ENCODE assay signal across 34 mouse cellular contexts in the genomic region with DNA sequence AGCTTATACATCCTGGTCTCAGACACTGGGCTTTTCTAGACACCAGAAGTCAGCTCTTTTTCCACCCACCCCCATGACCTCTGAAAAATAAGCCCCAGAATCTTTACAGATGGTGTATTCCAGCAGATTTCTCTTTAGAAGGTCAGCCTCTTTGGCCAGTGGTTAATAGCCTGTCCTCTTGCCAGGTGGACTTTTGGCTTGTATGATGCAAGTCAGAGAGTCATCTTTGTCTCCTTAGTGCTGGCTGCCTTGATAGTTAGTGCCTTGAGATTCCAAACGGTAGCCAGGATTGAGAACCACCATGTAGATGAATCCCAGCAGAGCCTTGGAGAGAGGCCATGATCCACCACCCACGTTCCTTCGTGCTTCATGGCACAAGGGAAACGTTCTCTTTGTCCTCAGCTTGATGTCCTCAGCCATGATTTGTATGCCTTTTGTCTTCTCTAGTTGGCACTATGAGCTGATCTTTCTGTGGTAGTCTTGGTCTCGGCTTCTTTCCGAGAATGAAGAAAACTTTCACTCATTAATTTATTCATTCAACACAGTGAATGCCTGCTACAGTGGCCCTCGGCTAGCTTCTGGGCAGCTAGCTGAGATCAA. TPM values are rescaled to one million over a fixed set of nuclear protein-coding genes. Genes with fewer than 3 reads are reported as not detected.
DNase-seq lines count a peak whose midpoint lies in the region; ATAC-seq lines count a peak whose summit lies in the region.
"Had no signal": no experiment of that assay in that cellular context is flagged by ENCODE, and none has a peak within 500 bp of the region (broad histone marks: within the 10 kb centered on the region; RNA-seq: fewer than 3 reads in every experiment).

No protein-coding gene starts in this region.

- H3K27ac ChIP-seq in kidney, embryonic 16.5 days (ENCODE audit: low read length), result no peak overlapping the region
- H3K27ac ChIP-seq: embryonic facial prominence, embryonic 12.5 days; heart, adult 2 months; heart, embryonic 13.5 days; hindbrain, embryonic 14.5 days; kidney, postnatal 0 days; limb, embryonic 13.5 days; liver, embryonic 13.5 days; macrophage; midbrain, embryonic 13.5 days; neural tube, embryonic 15.5 days had no signal

- H3K9me3 ChIP-seq in kidney, embryonic 16.5 days (ENCODE audit: low read length), result no peaks in the 10 kb centered on the region
- H3K9me3 ChIP-seq: embryonic facial prominence, embryonic 12.5 days; limb, embryonic 13.5 days; liver, embryonic 13.5 days; midbrain, embryonic 13.5 days; neural tube, embryonic 15.5 days had no signal

- H3K9ac ChIP-seq in kidney, embryonic 16.5 days (replicated peaks; ENCODE audit: low read length), result no peak overlapping the region
- H3K9ac ChIP-seq: embryonic facial prominence, embryonic 12.5 days; heart, embryonic 13.5 days; hindbrain, embryonic 14.5 days; limb, embryonic 13.5 days; liver, embryonic 13.5 days; midbrain, embryonic 13.5 days; neural tube, embryonic 15.5 days had no signal

- no peak overlapping the region for H3K4me3 ChIP-seq in kidney, embryonic 16.5 days (ENCODE audit: low read length)
- H3K4me3 ChIP-seq: embryonic facial prominence, embryonic 12.5 days; heart, adult 2 months; heart, embryonic 13.5 days; limb, embryonic 13.5 days; liver, embryonic 13.5 days; midbrain, embryonic 13.5 days; neural tube, embryonic 15.5 days had no signal

- peak; percentile 43 for DNase-seq in kidney, adult 18-20 months
- DNase-seq in layer of hippocampus, adult 11-12 months (ENCODE audit: low spot score), result peak; percentile 8
- no peak for DNase-seq in layer of hippocampus, adult 8-10 months (ENCODE audit: low spot score in 2 of 2)
- peak; percentile 2 for DNase-seq in right cerebral cortex, adult 18-20 months
- no peak for DNase-seq in right cerebral cortex, postnatal 25 days
- DNase-seq in frontal cortex, postnatal 10 days (ENCODE audit: low spot score in 2 of 2), result no peak
- DNase-seq: adrenal gland, adult 2 months; adrenal gland, postnatal 36 days; cerebellum, adult 8-10 months; embryo, embryonic 11 days; gastrocnemius, postnatal 25 days; heart, adult 2 months; heart, postnatal 10 days; layer of hippocampus, adult 9-11 months; liver, embryonic 13.5 days; lung, adult 18-20 months; lung, postnatal 10 days; thymus, adult 2 months; thymus, postnatal 36 days had no signal

- H3K27me3 ChIP-seq in kidney, embryonic 16.5 days (ENCODE audit: insufficient read depth, low read length), result no peaks in the 10 kb centered on the region
- H3K27me3 ChIP-seq: embryonic facial prominence, embryonic 12.5 days; heart, embryonic 13.5 days; limb, embryonic 13.5 days; liver, embryonic 13.5 days; midbrain, embryonic 13.5 days; neural tube, embryonic 15.5 days had no signal

- no peak overlapping the region for H3K4me2 ChIP-seq in kidney, embryonic 16.5 days (replicated peaks; ENCODE audit: low read depth, low read length)
- H3K4me2 ChIP-seq: embryonic facial prominence, embryonic 12.5 days; heart, embryonic 13.5 days; hindbrain, embryonic 14.5 days; limb, embryonic 13.5 days; liver, embryonic 13.5 days; midbrain, embryonic 13.5 days; neural tube, embryonic 15.5 days had no signal

- 83% methylated on average over 7 of the region's 7 CpGs for WGBS in kidney, embryonic 16.5 days

- H3K4me1 ChIP-seq in kidney, embryonic 16.5 days (ENCODE audit: insufficient read depth, low read length), result no peaks in the 10 kb centered on the region
- H3K4me1 ChIP-seq: embryonic facial prominence, embryonic 12.5 days; heart, embryonic 13.5 days; limb, embryonic 13.5 days; liver, embryonic 13.5 days; midbrain, embryonic 13.5 days; neural tube, embryonic 15.5 days had no signal

- ATAC-seq in kidney, embryonic 16.5 days (ENCODE audit: low FRiP score, low TSS enrichment), result no peak
- ATAC-seq: activated CD4-positive, CD25-positive, alpha-beta regulatory T cell, adult 4 months; CD4-positive, CD25-positive, alpha-beta regulatory T cell, adult 4 months; forebrain, embryonic 14.5 days; inflammation-experienced regulatory T-cells, adult 6 months; midbrain, embryonic 13.5 days had no signal

- H3K36me3 ChIP-seq in kidney, embryonic 16.5 days (ENCODE audit: insufficient read depth, low read length), result no peaks in the 10 kb centered on the region
- H3K36me3 ChIP-seq: embryonic facial prominence, embryonic 12.5 days; heart, embryonic 13.5 days; limb, embryonic 13.5 days; liver, embryonic 13.5 days; midbrain, embryonic 13.5 days; neural tube, embryonic 15.5 days had no signal

RNA-seq across cellular contexts. Expression of gene Plb1, which starts 10.9 kb away (rescaled TPM):
- polyA plus RNA-seq in kidney, embryonic 16.5 days (2015; fragmentation: Nextera tagmentation; extraction: Ambion mirVana), result 0.05 and 0.06 TPM in 2 replicates
- total RNA-seq in layer of hippocampus, adult 8-10 months (2022), result 1 to 10 TPM in 1 of 4 experiments, under 1 TPM in 3; 0.85 to 1.7 (median 0.94) TPM
- total RNA-seq: adrenal gland, adult 2 months; adrenal gland, postnatal 36 days; hematopoietic stem cell, adult 5-6 weeks; megakaryocyte-erythroid progenitor cell, adult 5-6 weeks had no signal
- polyA plus RNA-seq: activated CD4-positive, CD25-positive, alpha-beta regulatory T cell, adult 4 months; CD4-positive, CD25-positive, alpha-beta regulatory T cell, adult 4 months; hindbrain, embryonic 14.5 days; inflammation-experienced regulatory T-cells, adult 6 months; liver, embryonic 13.5 days; midbrain, embryonic 13.5 days; neural tube, embryonic 15.5 days had no signal

Comparison
In these comparisons a context has a peak if more than half of its experiments do, and no peak if none do; other contexts are left out.
1. DNase-seq: peak in kidney, adult 18-20 months (single experiment), layer of hippocampus, adult 11-12 months (single experiment) and right cerebral cortex, adult 18-20 months (single experiment); none in layer of hippocampus, adult 8-10 months (0 of 2), right cerebral cortex, postnatal 25 days (single experiment) and frontal cortex, postnatal 10 days (0 of 2).